Comparison of ENCODE assay signal across 8 mouse cellular contexts in genomic region chr12:3805852-3806251, GRCm38 (mm10). TPM values are rescaled to one million over a fixed set of nuclear protein-coding genes. Genes with fewer than 3 reads are reported as not detected.
A peak's percentile ranks its signal among the peaks of the same experiment; 100 is the strongest.
DNase-seq lines count a peak whose midpoint lies in the region; ATAC-seq lines count a peak whose summit lies in the region.

TSS of gene Dnmt3a (plus strand) at chr12:3806007.

- H3K4me2 ChIP-seq in embryonic facial prominence, embryonic 14.5 days (ENCODE audit: low read depth, low read length): peak within 1 kb of the TSS; percentile 90
- peak within 1 kb of the TSS; percentile 82 for H3K4me2 ChIP-seq in heart, embryonic 16.5 days (ENCODE audit: low read depth, low read length)
- peak within 1 kb of the TSS; percentile 76 for H3K4me2 ChIP-seq in neural tube, embryonic 13.5 days

- H3K4me1 ChIP-seq in embryonic facial prominence, embryonic 14.5 days (ENCODE audit: control insufficient read depth, insufficient read depth, low read length): peaks cover 24% of the 10 kb centered on the region
- peaks cover 30% of the 10 kb centered on the region for H3K4me1 ChIP-seq in heart, embryonic 16.5 days (ENCODE audit: control insufficient read depth, insufficient read depth, low read length)
- H3K4me1 ChIP-seq in neural tube, embryonic 13.5 days (replicated peaks): peaks cover 37% of the 10 kb centered on the region

- no peak for DNase-seq in cerebellum, adult 8-10 months
- DNase-seq in embryonic facial prominence, embryonic 14.5 days (ENCODE audit: low spot score): no peak
- no peak for DNase-seq in left cerebral cortex, postnatal 4 days
- no peak for DNase-seq in frontal cortex, postnatal 10 days (ENCODE audit: low spot score in 2 of 2)

- peak within 1 kb of the TSS; percentile 96 for H3K27ac ChIP-seq in embryonic facial prominence, embryonic 14.5 days (replicated peaks; ENCODE audit: low read depth, low read length)
- H3K27ac ChIP-seq in heart, embryonic 16.5 days (ENCODE audit: low read length): peak within 1 kb of the TSS; percentile 97
- H3K27ac ChIP-seq in neural tube, embryonic 13.5 days (replicated peaks): peak within 1 kb of the TSS; percentile 94

- intact Hi-C loops in left cerebral cortex, postnatal 4 days (cut with DNase I): no loop called here

- H3K4me3 ChIP-seq in embryonic facial prominence, embryonic 14.5 days (ENCODE audit: low read depth, low read length): peak within 1 kb of the TSS; percentile 82
- H3K4me3 ChIP-seq in heart, embryonic 16.5 days (ENCODE audit: low read length): peak within 1 kb of the TSS; percentile 88
- H3K4me3 ChIP-seq in neural tube, embryonic 13.5 days: peak within 1 kb of the TSS; percentile 90

- ATAC-seq in cerebellum, adult (ENCODE audit: insufficient number of reproducible peaks, low FRiP score, low TSS enrichment): 0 out of 2 replicates have a peak, but pooled peaks have one; percentile 12
- peak; percentile 6 for ATAC-seq in CD4-positive, CD25-positive, alpha-beta regulatory T cell, adult 4 months
- ATAC-seq in embryonic facial prominence, embryonic 14.5 days (ENCODE audit: low read depth): no peak; the same call in 1 of the 2 replicates
- no peak for ATAC-seq in heart, embryonic 16.5 days (replicated peaks; ENCODE audit: extremely low read depth, insufficient read depth, low FRiP score)
- peak; percentile 20; the same call in 1 of the 2 replicates for ATAC-seq in neural tube, embryonic 13.5 days (ENCODE audit: low read depth)

- H3K9me3 ChIP-seq in embryonic facial prominence, embryonic 14.5 days (ENCODE audit: control insufficient read depth, low read length): no peaks in the 10 kb centered on the region
- H3K9me3 ChIP-seq in heart, embryonic 16.5 days (replicated peaks; ENCODE audit: control insufficient read depth, low read length): no peaks in the 10 kb centered on the region
- H3K9me3 ChIP-seq in neural tube, embryonic 13.5 days: no peaks in the 10 kb centered on the region

- H3K36me3 ChIP-seq in embryonic facial prominence, embryonic 14.5 days (ENCODE audit: control insufficient read depth, insufficient read depth, low read length): no peaks in the 10 kb centered on the region
- no peaks in the 10 kb centered on the region for H3K36me3 ChIP-seq in heart, embryonic 16.5 days (ENCODE audit: control insufficient read depth, insufficient read depth)
- no peaks in the 10 kb centered on the region for H3K36me3 ChIP-seq in neural tube, embryonic 13.5 days

- 21% methylated on average over 4 of the region's 4 CpGs for WGBS in embryonic facial prominence, embryonic 14.5 days
- whole genome bisulfite sequencing in heart, embryonic 16.5 days: 17% methylated on average over 4 of the region's 4 CpGs
- WGBS in neural tube, embryonic 13.5 days: 18% methylated on average over 4 of the region's 4 CpGs

- no peaks in the 10 kb centered on the region for H3K27me3 ChIP-seq in embryonic facial prominence, embryonic 14.5 days (replicated peaks; ENCODE audit: control insufficient read depth, insufficient read depth, low read length)
- no peaks in the 10 kb centered on the region for H3K27me3 ChIP-seq in heart, embryonic 16.5 days (ENCODE audit: control insufficient read depth, insufficient read depth, low read length)
- no peaks in the 10 kb centered on the region; the same call in 1 of the 2 replicates for H3K27me3 ChIP-seq in neural tube, embryonic 13.5 days

- H3K9ac ChIP-seq in embryonic facial prominence, embryonic 14.5 days (ENCODE audit: low read depth, low read length): peak within 1 kb of the TSS; percentile 96
- H3K9ac ChIP-seq in heart, embryonic 16.5 days (ENCODE audit: low read length): peak within 1 kb of the TSS; percentile 93
- H3K9ac ChIP-seq in neural tube, embryonic 13.5 days: peak within 1 kb of the TSS; percentile 94

RNA-seq across cellular contexts. Expression of gene Dnmt3a, which starts in this region (rescaled TPM):
- polyA plus RNA-seq in CD4-positive, CD25-positive, alpha-beta regulatory T cell, adult 4 months (2017; shearing (Covaris generic)): 10 to 100 TPM; 27.3 to 27.4 TPM
- 64.9 and 65.2 TPM in 2 replicates for polyA plus RNA-seq in embryonic facial prominence, embryonic 14.5 days (2014; fragmentation: Nextera tagmentation; extraction: Ambion mirVana)
- polyA plus RNA-seq in heart, embryonic 16.5 days (2015; fragmentation: Nextera tagmentation; extraction: Ambion mirVana): 55.1 and 82.6 TPM in 2 replicates
- 100 to 1,000 TPM; 184 to 206 TPM for total RNA-seq in left cerebral cortex, postnatal 4 days (2021)
- 95.7 and 118 TPM in 2 replicates for polyA plus RNA-seq in neural tube, embryonic 13.5 days (2015; fragmentation: Nextera tagmentation; extraction: Ambion mirVana)

Comparison
In these comparisons a context has a peak if more than half of its experiments do, and no peak if none do; other contexts are left out.
1. ATAC-seq: peak in cerebellum, adult (single experiment), CD4-positive, CD25-positive, alpha-beta regulatory T cell, adult 4 months (single experiment) and neural tube, embryonic 13.5 days (single experiment); none in embryonic facial prominence, embryonic 14.5 days (single experiment) and heart, embryonic 16.5 days (single experiment).
2. Peak in every context shown above with its lines, with median percentiles within 50 percentile points of each other: H3K27ac ChIP-seq, H3K4me2 ChIP-seq, H3K4me3 ChIP-seq and H3K9ac ChIP-seq.